Mouse (Mus musculus): ENCODE measurements around the gene Csf3. TPM values are rescaled to one million over a fixed set of nuclear protein-coding genes. Genes with fewer than 3 reads are reported as not detected.
"Not testable (repeated sequence)": the region's sequence is repeated elsewhere in the genome, so short reads cannot be mapped to it uniquely, and the experiment has no call there.

Gene Csf3
- polyA plus RNA-seq, 1 experiment from 2014 or later, result not detected

- H3K9ac ChIP-seq, result no peak overlapping the region
- peak overlapping the region; percentile 6; the same call in 1 of the 2 replicates for H3K27ac ChIP-seq
- DNase-seq (peak; percentile 68), ATAC-seq (ENCODE audit: low read depth) (peak; percentile 52)
- H3K4me3 ChIP-seq (replicated peaks), result no peak overlapping the region
- 25% methylated on average over 12 of the region's 12 CpGs for WGBS (ENCODE audit: insufficient replicate concordance)
- no peaks in the 10 kb centered on the region for H3K9me3 ChIP-seq (replicated peaks)
- peaks cover 87% of the 10 kb centered on the region for H3K36me3 ChIP-seq
- H3K4me2 ChIP-seq, result 0 out of 2 replicates have a peak overlapping the region, but pooled peaks have one; percentile 3
- H3K4me1 ChIP-seq (replicated peaks), result peaks cover 40% of the 10 kb centered on the region
- no peaks in the 10 kb centered on the region for H3K27me3 ChIP-seq
Observed at GRCm38 (mm10) chr11:98710416-98711045, 9.5 kb downstream of the Csf3 start.

- Histone ChIP-seq H3K4me2 (0 out of 2 replicates have a peak overlapping the region, but pooled peaks have one; percentile 3), H3K36me3 (peaks cover 87% of the 10 kb centered on the region), H3K27ac (peak overlapping the region; percentile 6; the same call in 1 of the 2 replicates), H3K4me1 (replicated peaks) (peaks cover 40% of the 10 kb centered on the region), H3K9me3 (replicated peaks) (no peaks in the 10 kb centered on the region), H3K9ac (no peak overlapping the region), H3K4me3 (replicated peaks) (no peak overlapping the region), H3K27me3 (no peaks in the 10 kb centered on the region)
- WGBS (ENCODE audit: insufficient replicate concordance), result 45% methylated on average over 4 of the region's 4 CpGs
- ATAC-seq (ENCODE audit: low read depth) (no peak), DNase-seq (no peak)
Observed at GRCm38 (mm10) chr11:98711046-98711434, 10.0 kb downstream of the Csf3 start.

- H3K9ac ChIP-seq, DNase-seq: not testable (repeated sequence)
- H3K4me1 ChIP-seq (replicated peaks), result peaks cover 40% of the 10 kb centered on the region
Observed at GRCm38 (mm10) chr11:98712009-98712408, 10.9 kb downstream of the Csf3 start.

GRCm38 (mm10) chr11:98713703-98714102, 12.6 kb downstream of the Csf3 start:
- Histone ChIP-seq H3K4me1 (replicated peaks) (peaks cover 38% of the 10 kb centered on the region), H3K9ac (no peak overlapping the region), H3K4me2 (no peak overlapping the region), H3K27me3 (no peaks in the 10 kb centered on the region), H3K36me3 (peaks cover 83% of the 10 kb centered on the region), H3K27ac (no peak overlapping the region), H3K9me3 (replicated peaks) (no peaks in the 10 kb centered on the region), H3K4me3 (replicated peaks) (no peak overlapping the region)
- ATAC-seq (ENCODE audit: low read depth) (no peak), DNase-seq (no peak)
- WGBS (ENCODE audit: insufficient replicate concordance), result 75% methylated on average over 12 of the region's 12 CpGs

More at GRCm38 (mm10) chr11:98712009-98712408, 10.9 kb downstream of the Csf3 start:
- H3K27me3 ChIP-seq; H3K4me3 ChIP-seq (replicated peaks); H3K9me3 ChIP-seq (replicated peaks); ATAC-seq (ENCODE audit: low read depth); H3K4me2 ChIP-seq: not testable (repeated sequence)
- H3K36me3 ChIP-seq, result peaks cover 86% of the 10 kb centered on the region
- WGBS (ENCODE audit: insufficient replicate concordance), result 73% methylated on average over 6 of the region's 6 CpGs
- H3K27ac ChIP-seq, result peak overlapping the region; percentile 21; the same call in 1 of the 2 replicates

GRCm38 (mm10) chr11:98715946-98716345, 14.9 kb downstream of the Csf3 start:
- no peak for ATAC-seq (ENCODE audit: low read depth)
- WGBS (ENCODE audit: insufficient replicate concordance), result 88% methylated on average over 9 of the region's 9 CpGs
- H3K9ac ChIP-seq, result no peak overlapping the region
- no peaks in the 10 kb centered on the region for H3K27me3 ChIP-seq
- no peak overlapping the region for H3K4me3 ChIP-seq (replicated peaks)
- peaks cover 68% of the 10 kb centered on the region for H3K36me3 ChIP-seq
- no peak overlapping the region for H3K27ac ChIP-seq
- H3K4me2 ChIP-seq, result no peak overlapping the region
- H3K4me1 ChIP-seq (replicated peaks), result peaks cover 29% of the 10 kb centered on the region
- H3K9me3 ChIP-seq (replicated peaks), result no peaks in the 10 kb centered on the region
- DNase-seq, result no peak

- DNase-seq (no peak), ATAC-seq (ENCODE audit: low read depth) (no peak)
- no peak overlapping the region for H3K27ac ChIP-seq
- peaks cover 32% of the 10 kb centered on the region for H3K4me1 ChIP-seq (replicated peaks)
- WGBS (ENCODE audit: insufficient replicate concordance), result 29% methylated on average over 13 of the region's 13 CpGs
- H3K27me3 ChIP-seq, result no peaks in the 10 kb centered on the region
- H3K9ac ChIP-seq, result no peak overlapping the region
- no peak overlapping the region for H3K4me3 ChIP-seq (replicated peaks)
- no peak overlapping the region for H3K4me2 ChIP-seq
- no peaks in the 10 kb centered on the region for H3K9me3 ChIP-seq (replicated peaks)
- peaks cover 53% of the 10 kb centered on the region for H3K36me3 ChIP-seq
Observed at GRCm38 (mm10) chr11:98717904-98718303, 16.8 kb downstream of the Csf3 start.

- Histone ChIP-seq H3K9me3 (replicated peaks) (no peaks in the 10 kb centered on the region), H3K36me3 (peaks cover 41% of the 10 kb centered on the region), H3K27me3 (no peaks in the 10 kb centered on the region), H3K4me2 (no peak overlapping the region), H3K27ac (no peak overlapping the region), H3K4me1 (replicated peaks) (peaks cover 32% of the 10 kb centered on the region), H3K9ac (no peak overlapping the region), H3K4me3 (replicated peaks) (no peak overlapping the region)
- ATAC-seq (ENCODE audit: low read depth) (no peak), DNase-seq (no peak)
- WGBS (ENCODE audit: insufficient replicate concordance), result 65% methylated on average over 2 of the region's 2 CpGs
Observed at GRCm38 (mm10) chr11:98720756-98721155, 19.7 kb downstream of the Csf3 start.

- no peak for DNase-seq
- 75% methylated on average over 24 of the region's 24 CpGs for WGBS (ENCODE audit: insufficient replicate concordance)
- peaks cover 37% of the 10 kb centered on the region for H3K36me3 ChIP-seq
Observed at GRCm38 (mm10) chr11:98721458-98722226, 20.6 kb downstream of the Csf3 start.

GRCm38 (mm10) chr11:98723098-98723497, 22.0 kb downstream of the Csf3 start:
- H3K9ac ChIP-seq, result no peak overlapping the region
- peaks cover 35% of the 10 kb centered on the region for H3K4me1 ChIP-seq (replicated peaks)
- H3K27me3 ChIP-seq, result no peaks in the 10 kb centered on the region
- no peak for ATAC-seq (ENCODE audit: low read depth)
- H3K36me3 ChIP-seq, result peaks cover 31% of the 10 kb centered on the region
- DNase-seq, result no peak
- H3K4me2 ChIP-seq, result no peak overlapping the region
- H3K4me3 ChIP-seq (replicated peaks), result no peak overlapping the region
- 64% methylated on average over 7 of the region's 7 CpGs for WGBS (ENCODE audit: insufficient replicate concordance)
- no peaks in the 10 kb centered on the region for H3K9me3 ChIP-seq (replicated peaks)
- no peak overlapping the region for H3K27ac ChIP-seq

More at GRCm38 (mm10) chr11:98721458-98722226, 20.6 kb downstream of the Csf3 start:
- H3K9me3 ChIP-seq (replicated peaks), result no peaks in the 10 kb centered on the region
- no peak overlapping the region for H3K27ac ChIP-seq
- H3K9ac ChIP-seq, result no peak overlapping the region
- H3K4me1 ChIP-seq (replicated peaks), result peaks cover 36% of the 10 kb centered on the region
- H3K4me3 ChIP-seq (replicated peaks), result no peak overlapping the region
- H3K27me3 ChIP-seq, result no peaks in the 10 kb centered on the region
- H3K4me2 ChIP-seq, result no peak overlapping the region
- no peak for ATAC-seq (ENCODE audit: low read depth)

- WGBS (ENCODE audit: insufficient replicate concordance), result 86% methylated on average over 15 of the region's 15 CpGs
- H3K36me3 ChIP-seq, result peaks cover 27% of the 10 kb centered on the region
- peaks cover 29% of the 10 kb centered on the region for H3K4me1 ChIP-seq (replicated peaks)
- ATAC-seq (ENCODE audit: low read depth) (no peak), DNase-seq (no peak)
- no peak overlapping the region for H3K4me3 ChIP-seq (replicated peaks)
- no peaks in the 10 kb centered on the region for H3K27me3 ChIP-seq
- H3K9me3 ChIP-seq (replicated peaks), result no peaks in the 10 kb centered on the region
- no peak overlapping the region for H3K4me2 ChIP-seq
- H3K27ac ChIP-seq, result no peak overlapping the region
- H3K9ac ChIP-seq, result no peak overlapping the region
Observed at GRCm38 (mm10) chr11:98725926-98726506, 25.0 kb downstream of the Csf3 start.

- under 1% methylated on average over 16 of the region's 16 CpGs for WGBS (ENCODE audit: insufficient replicate concordance)
- peak within 1 kb of the TSS; percentile 71 for H3K4me3 ChIP-seq (replicated peaks)
- H3K36me3 ChIP-seq, result peaks cover 26% of the 10 kb centered on the region
- peak within 1 kb of the TSS; percentile 87 for H3K4me2 ChIP-seq
- DNase-seq (peak; percentile 80), ATAC-seq (ENCODE audit: low read depth) (peak; percentile 96)
- H3K27ac ChIP-seq, result peak within 1 kb of the TSS; percentile 66
- H3K9me3 ChIP-seq (replicated peaks), result peaks cover 2% of the 10 kb centered on the region; the same call in 1 of the 2 replicates
- H3K27me3 ChIP-seq, result no peaks in the 10 kb centered on the region
- H3K4me1 ChIP-seq (replicated peaks), result peaks cover 20% of the 10 kb centered on the region
- peak within 1 kb of the TSS; percentile 75 for H3K9ac ChIP-seq
Observed at GRCm38 (mm10) chr11:98729119-98729588, 28.1 kb downstream of the Csf3 start, which contains the start of gene Med24. Gene Med24 (minus strand): TSS chr11:98729435.

Data from liver, embryonic 13.5 days (tissue).